Mouse (Mus musculus) liver, adult 2 months (tissue): ENCODE measurements around the gene Ptpn7.

Experiments
- CTCF ChIP-seq: fragments of 200-500 bp; IDR thresholded peaks from 2 replicates; pipeline ENCODE4 v1.5.1; 2011; ENCODE audit warnings: low read depth, low read length, control low read depth
- POLR2A ChIP-seq: fragments of 200-500 bp; IDR thresholded peaks from 2 replicates; pipeline ENCODE4 v1.6.1; 2011; ENCODE audit warnings: low read length, control low read depth; ENCODE audit not compliant: insufficient read depth; ENCODE audit errors: extremely low read depth

DNA sequence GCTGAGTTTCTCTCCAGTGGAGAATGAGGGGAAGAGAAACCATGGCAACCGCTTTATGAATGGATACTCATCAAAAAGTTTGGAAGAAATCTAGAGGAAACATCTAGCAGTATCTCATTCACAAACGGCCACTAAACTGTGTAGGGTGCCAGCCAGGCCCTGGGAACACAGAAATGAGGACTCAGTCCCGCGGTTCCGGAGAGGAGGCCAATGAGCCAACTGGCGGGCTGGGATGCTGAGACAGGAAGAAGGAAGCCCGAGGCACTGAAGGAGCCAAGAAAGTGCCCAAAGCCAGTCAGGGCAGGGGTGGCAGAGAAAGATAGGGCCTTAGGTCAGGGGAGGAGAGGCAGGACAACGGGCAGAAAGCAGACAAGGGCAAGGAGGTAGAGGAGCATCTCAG, 53.9 kb downstream of the Ptpn7 start:
- TF ChIP-seq CTCF (no peak), POLR2A (no peak)
